Mouse (Mus musculus): ENCODE measurements around the gene Gp9.

Gp9 gene

DNA sequence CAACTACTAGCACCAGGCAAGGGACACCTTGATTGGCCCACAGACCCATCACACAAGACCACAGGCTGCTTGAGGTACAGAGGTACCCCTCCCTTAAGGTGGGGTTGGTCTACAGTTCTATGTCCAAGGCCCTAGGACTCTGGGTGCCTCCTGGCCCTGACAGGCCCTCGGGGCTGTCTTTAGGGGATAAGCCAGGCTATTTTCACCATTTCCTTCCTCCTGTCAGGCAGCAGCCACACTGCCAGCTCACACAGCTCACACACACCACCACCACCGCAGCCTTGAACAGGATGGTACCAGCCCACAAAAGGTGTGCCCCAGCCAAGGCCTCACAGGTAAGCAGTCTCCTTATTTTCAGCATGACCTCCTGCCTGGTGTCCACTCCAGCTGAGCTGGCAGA is at the start of gene Gp9:
Gene Gp9, plus strand, starts transcription at position 231 of the 400 bp plus-strand sequence.
- no peak for DNase-seq (ENCODE audit: low spot score in 2 of 2)

DNA sequence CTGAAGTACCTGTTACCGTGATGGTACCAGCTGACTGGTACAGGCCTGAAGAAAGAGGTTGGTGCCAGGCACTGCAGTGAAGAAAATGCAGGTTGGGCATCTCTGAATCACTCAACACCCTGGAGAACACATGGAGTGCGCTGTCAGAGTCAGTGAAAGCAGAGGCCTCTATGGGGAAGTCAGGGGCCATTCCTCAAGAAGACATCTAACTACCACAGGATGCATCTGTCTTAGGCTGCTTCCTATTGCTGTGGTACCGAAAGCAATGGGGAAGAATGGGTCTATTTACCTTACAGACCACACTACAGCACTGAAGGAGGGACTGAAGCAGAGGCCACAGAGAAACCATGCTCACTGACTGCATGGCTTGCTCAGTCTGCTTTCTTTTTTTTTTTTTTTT is 49.8 kb upstream of the Gp9 start:
- DNase-seq (ENCODE audit: low spot score in 2 of 2), result no peak

DNA sequence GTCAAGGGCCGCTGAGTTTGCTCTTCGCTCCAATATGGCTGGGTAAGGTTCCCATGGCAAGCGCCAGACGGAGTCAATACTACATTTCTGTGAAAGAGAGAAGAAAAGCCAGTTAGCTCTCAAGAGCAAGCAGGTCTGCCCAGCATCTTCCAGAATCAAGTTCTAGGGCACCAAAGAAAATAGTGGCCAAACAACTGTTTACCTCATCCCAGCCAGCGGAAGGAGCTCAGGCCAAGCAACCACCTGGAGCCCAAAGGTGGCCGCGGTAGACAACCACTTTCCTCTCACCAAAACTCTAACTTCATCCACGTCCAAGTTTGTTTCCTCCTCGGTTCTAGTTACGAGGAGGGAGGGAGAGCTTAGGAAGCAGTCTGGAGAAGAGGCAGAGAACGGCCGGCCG is 47.7 kb upstream of the Gp9 start:
- no peak for DNase-seq (ENCODE audit: low spot score in 2 of 2)

DNA sequence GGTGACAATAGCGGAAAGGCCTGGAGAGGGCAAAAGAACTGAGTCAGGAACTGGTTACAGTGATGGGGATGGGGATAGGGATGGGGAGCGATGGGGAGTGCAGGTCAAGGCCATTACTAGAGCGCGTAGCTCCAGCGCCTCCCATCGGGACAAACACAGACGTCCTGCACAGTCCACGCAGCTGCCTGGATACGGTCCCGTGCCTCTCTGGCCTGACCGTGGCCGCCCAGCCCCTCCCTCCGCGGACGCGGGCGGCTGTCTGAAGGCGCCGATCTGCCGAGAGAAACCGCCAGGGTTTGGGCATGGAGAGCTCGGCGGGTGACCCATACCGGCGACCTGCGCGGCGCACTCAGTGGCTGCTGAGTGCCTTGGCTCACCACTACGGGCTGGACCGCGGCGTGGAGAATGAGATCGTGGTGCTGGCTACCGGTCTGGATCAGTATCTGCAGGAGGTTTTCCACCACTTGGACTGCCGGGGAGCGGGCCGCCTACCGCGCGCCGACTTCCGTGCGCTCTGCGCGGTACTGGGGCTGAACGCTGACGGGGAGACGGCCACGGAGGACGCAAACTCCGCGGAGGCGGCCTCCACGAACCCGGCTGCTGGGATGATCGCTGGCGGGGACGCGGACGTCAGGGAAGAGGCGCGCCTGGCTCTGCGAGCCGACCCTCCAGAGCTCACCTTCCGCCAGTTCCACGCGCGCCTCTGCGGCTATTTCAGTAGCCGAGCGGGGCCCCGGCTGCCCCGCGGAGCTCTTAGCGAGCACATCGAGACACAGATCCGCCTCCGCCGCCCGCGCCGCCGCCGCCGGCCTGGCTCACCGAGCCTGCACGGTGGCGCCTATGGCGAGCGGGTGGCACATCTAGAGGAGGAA is 47.0 kb upstream of the Gp9 start, which contains the start of gene Efcc1:
Gene Efcc1, plus strand, starts transcription at position 279 of the 872 bp plus-strand sequence.
- DNase-seq (ENCODE audit: low spot score in 2 of 2), result peak; percentile 60 to 68

GRCm38 (mm10) chr6:87731463-87732095 is 46.3 kb upstream of the Gp9 start:
- no peak for DNase-seq (ENCODE audit: low spot score in 2 of 2)

- DNase-seq (ENCODE audit: low spot score in 2 of 2), result peak; percentile 21 to 26
Measured at GRCm38 (mm10) chr6:87732151-87733011, 45.5 kb upstream of the Gp9 start.

- peak in 1 of 2 experiments; percentile 18 for DNase-seq (ENCODE audit: low spot score in 2 of 2)
Measured at GRCm38 (mm10) chr6:87733131-87733930, 44.5 kb upstream of the Gp9 start.

DNA sequence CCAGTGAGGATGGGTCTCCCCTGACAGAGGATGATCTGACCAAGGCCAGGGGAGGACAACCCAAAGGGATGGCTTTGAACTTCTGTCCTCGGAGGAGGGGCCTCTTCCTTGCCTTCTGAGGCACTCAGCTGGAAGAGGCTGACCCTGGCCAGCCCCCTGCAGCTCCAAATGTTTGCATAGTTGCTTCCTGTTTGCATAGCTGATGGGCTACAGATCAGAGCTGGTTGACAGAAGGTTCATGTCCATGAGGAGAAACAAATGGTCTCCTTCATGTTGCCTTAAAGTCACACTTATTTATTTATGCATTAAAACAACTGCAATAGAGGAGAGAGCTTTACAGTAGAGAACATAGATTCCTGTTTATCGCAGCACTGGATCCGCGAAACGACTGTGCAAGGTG is 43.7 kb upstream of the Gp9 start:
- DNase-seq (ENCODE audit: low spot score in 2 of 2), result no peak

DNA sequence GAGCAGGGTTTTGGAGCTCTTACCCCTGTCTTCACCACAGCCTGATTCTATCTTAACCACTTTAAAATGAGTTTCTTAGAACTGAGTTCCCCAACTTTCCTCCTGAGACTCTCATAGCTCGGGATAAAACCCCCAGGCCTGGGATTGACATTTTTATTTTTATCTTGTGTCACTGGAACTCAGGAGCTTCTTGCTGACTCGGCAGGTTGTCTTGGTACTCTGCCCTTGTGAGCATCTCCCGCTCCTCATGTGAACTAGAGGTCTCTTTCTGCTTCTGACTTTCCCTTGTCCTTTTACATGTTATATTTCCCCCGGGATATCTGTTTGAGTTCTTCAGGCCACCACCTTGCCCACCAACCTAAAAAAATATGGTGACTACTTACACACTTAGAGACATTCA is 40.9 kb upstream of the Gp9 start:
- no peak for DNase-seq (ENCODE audit: low spot score in 2 of 2)

DNA sequence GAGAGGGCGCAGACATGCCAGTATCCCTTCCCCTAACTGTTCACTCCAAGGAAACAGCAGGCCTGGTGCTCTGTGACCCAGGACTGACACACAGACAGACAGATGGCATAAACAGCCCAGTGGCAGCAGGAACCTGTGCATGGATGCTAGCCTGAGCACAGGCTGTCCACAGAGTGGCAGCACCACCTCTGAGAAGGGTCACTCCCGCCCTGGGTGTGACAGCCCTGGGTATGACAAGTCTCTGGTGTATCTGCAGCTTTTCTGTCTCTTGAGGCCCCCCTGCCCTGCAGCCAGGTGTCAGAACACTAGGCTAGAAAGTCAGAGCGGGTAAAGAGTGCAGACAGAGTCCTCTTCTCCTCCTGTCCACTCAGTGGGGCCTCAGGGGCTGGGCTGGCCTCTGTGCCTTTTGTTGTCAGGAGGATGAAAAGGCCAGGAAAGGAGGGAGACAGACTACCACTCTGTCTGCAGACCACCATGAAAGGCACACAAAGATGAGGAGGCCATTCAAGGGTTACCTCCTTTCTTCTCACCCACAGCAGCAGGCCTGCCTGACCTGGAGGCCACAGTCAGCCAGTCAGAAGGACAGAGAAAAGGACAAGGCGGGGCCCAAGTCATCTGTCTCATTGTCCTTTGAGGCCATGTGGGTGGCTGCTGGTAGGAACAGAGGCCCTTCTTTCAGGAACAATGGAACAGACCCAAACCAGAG is 39.8 kb upstream of the Gp9 start:
- DNase-seq (ENCODE audit: low spot score in 2 of 2), result no peak

DNA sequence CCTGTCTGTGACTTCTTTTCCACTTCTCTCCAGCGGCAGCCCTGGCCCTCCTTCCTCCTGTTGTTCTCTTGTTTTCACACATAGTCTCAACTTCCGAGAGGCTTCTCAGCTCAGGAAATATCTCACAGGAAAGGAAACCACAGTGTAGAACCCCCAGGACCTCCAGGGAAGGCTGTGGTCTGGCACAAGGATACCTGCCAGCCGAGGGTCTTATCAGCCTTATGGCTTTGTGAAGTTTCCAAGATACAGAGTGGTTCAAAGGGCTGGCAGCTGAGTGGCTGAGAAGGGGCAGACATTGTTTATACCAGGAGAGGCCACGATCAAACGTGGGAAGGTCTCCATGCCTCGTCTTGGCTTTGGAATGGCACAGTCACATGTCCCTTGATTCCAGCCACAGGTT is 38.0 kb upstream of the Gp9 start:
- DNase-seq (ENCODE audit: low spot score in 2 of 2), result no peak

GRCm38 (mm10) chr6:87740496-87740895 is 37.4 kb upstream of the Gp9 start:
- DNase-seq (ENCODE audit: low spot score in 2 of 2), result no peak

DNA sequence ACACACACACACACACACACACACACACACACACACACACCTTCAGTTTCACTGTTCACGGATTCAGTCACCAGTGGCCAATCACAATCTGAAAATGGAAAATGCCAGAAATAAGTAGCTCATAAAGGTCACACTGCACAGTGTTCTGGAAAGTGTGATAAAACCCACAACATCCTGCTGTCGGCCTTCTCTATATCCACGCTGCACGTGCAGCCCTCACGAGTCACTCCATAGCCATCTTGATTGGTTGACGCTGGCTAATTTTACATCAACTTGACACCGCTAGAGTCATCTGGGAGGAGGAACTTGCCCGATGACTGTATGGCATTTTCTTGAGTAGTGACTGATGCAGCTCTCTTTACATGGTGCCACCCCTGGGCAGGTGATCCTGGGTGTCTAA is 35.9 kb upstream of the Gp9 start:
- no peak for DNase-seq (ENCODE audit: low spot score in 2 of 2)

DNA sequence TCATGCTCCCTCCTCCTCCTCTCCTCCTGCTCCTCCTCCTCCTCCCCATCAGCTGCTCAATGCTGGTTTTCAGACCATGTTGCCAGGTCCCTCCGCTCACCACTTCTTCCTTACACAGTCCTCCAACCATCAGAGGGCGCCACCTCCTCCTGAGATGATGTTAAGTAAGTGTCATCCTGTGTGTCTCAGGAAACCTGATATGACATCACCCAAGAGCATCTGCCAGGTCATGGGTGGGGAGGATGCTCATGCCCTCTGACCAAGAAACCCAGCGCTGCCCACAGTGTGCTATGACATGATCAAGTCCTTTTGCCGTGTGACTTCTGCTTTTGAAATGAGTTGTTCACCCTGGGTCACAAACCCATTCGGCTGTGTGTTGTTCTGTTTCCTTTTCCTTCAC is 35.1 kb upstream of the Gp9 start:
- no peak for DNase-seq (ENCODE audit: low spot score in 2 of 2)

- DNase-seq (ENCODE audit: low spot score in 2 of 2), result no peak
Measured at GRCm38 (mm10) chr6:87743281-87743680, 34.6 kb upstream of the Gp9 start.

- no peak for DNase-seq (ENCODE audit: low spot score in 2 of 2)
Measured at GRCm38 (mm10) chr6:87744632-87745031, 33.2 kb upstream of the Gp9 start.

GRCm38 (mm10) chr6:87745301-87745700 is 32.6 kb upstream of the Gp9 start:
- no peak for DNase-seq (ENCODE audit: low spot score in 2 of 2)

GRCm38 (mm10) chr6:87746059-87746458 is 31.8 kb upstream of the Gp9 start:
- no peak for DNase-seq (ENCODE audit: low spot score in 2 of 2)

DNA sequence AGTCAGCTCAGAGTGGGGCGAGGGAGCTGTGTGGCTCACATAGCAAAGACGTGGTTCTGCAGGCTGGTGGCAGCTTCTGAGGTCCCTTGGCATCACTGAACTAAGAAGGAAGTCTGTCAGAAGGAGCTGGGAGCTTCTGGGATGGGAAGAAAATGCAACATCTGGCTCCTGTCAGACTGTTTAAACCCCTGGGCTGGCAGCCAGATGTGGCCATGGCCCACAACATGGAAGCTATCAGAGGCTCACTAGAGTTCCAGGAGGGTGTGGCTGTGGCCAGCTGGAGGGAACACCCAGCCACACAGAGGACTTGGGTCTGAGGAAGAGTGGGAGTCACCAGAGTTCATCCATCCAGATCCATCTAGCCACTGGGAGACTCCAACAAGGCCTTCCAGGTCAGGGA is 31.0 kb upstream of the Gp9 start:
- no peak for DNase-seq (ENCODE audit: low spot score in 2 of 2)

GRCm38 (mm10) chr6:87748078-87748477 is 29.8 kb upstream of the Gp9 start:
- no peak for DNase-seq (ENCODE audit: low spot score in 2 of 2)

DNA sequence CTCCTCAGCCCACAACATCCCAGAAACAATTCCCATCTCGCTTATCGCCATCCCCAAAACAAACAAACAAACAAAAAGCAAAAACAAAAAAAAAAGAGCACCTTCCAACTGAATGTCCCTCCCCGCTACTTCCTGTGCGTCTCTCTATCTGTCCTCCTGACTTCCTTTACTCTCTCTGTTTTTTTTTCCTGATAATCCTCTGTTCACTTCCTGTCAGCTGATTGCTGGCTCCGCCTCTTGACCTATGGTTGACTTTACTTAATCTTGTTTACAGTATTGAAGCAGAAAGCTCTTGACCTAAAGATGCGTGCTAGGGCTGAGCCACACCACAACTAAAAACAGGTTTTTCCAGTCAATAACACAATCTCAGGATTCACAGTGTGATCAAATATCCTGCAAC is 29.3 kb upstream of the Gp9 start:
- DNase-seq (ENCODE audit: low spot score in 2 of 2), result no peak
